Mouse (Mus musculus) MEL (cell line): ENCODE results near the gene Ppl. TPM values are rescaled to one million over a fixed set of nuclear protein-coding genes. Genes with fewer than 3 reads are reported as not detected.

ENCODE experiments used
- DNase-seq: peaks from one replicate; pipeline ENCODE4 v3.0.0; 2011; ENCODE audit warnings: low read depth, low spot score
- H3K27ac ChIP-seq: 2 replicates; pipeline ENCODE4 v1.5.1; 2012; ENCODE audit warnings: low read depth, mild to moderate bottlenecking, control low read depth, low read length, moderate library complexity; ENCODE audit not compliant: control insufficient read depth
- H3K27me3 ChIP-seq, 2 experiments: fragments of 150-350 bp in 1 of 2; sonication (generic) in 1 of 2; 2 replicates each; pipeline ENCODE4 v1.6.1; 2012; ENCODE audit warnings: low read length in 2 of 2, mild to moderate bottlenecking in 2 of 2, improper control_type of control experiment in 1 of 2, moderate library complexity in 1 of 2; ENCODE audit not compliant: insufficient read depth in 2 of 2, control insufficient read depth in 1 of 2
- H3K36me3 ChIP-seq, 2 experiments: 2 replicates each; pipeline ENCODE4 v1.6.1; 2012 to 2014; ENCODE audit warnings: low read length in 2 of 2, improper control_type of control experiment in 1 of 2, inconsistent platforms in 1 of 2, mild to moderate bottlenecking in 1 of 2; ENCODE audit not compliant: insufficient read depth in 2 of 2, control insufficient read depth in 1 of 2
- H3K4me1 ChIP-seq, 2 experiments: fragments of 150-350 bp in 1 of 2; sonication (generic) in 1 of 2; 2 replicates each; pipeline ENCODE4 v1.6.1; 2012; ENCODE audit warnings: low read length in 2 of 2, improper control_type of control experiment in 1 of 2, mild to moderate bottlenecking in 1 of 2; ENCODE audit not compliant: insufficient read depth in 2 of 2, control insufficient read depth in 1 of 2
- H3K4me3 ChIP-seq, 2 experiments: fragments of 150-350 bp in 1 of 2; sonication (generic) in 1 of 2; 2 replicates each; pipeline ENCODE4 v1.5.1; 2012; ENCODE audit warnings: low read depth in 2 of 2, low read length in 2 of 2, mild to moderate bottlenecking in 2 of 2, moderate library complexity in 2 of 2, control low read depth in 1 of 2, improper control_type of control experiment in 1 of 2; ENCODE audit not compliant: control insufficient read depth in 1 of 2, insufficient read depth in 1 of 2
- H3K79me2 ChIP-seq: 2 replicates; pipeline ENCODE4 v1.6.1; 2012; ENCODE audit warnings: mild to moderate bottlenecking, low read length, moderate library complexity; ENCODE audit not compliant: control insufficient read depth, poor library complexity, insufficient read depth
- H3K9ac ChIP-seq: 2 replicates; pipeline ENCODE4 v1.6.1; 2012; ENCODE audit warnings: low read depth, mild to moderate bottlenecking, control low read depth, low read length, moderate library complexity; ENCODE audit not compliant: control insufficient read depth, poor library complexity, severe bottlenecking
- H3K9me3 ChIP-seq: fragments of 150-350 bp; sonication (generic); replicated peaks from 2 replicates; pipeline ENCODE4 v1.6.1; 2012; ENCODE audit warnings: mild to moderate bottlenecking, low read length, improper control_type of control experiment, moderate library complexity; ENCODE audit not compliant: insufficient read depth
- CHD1 ChIP-seq: IDR thresholded peaks from 2 replicates; pipeline ENCODE4 v1.6.1; 2012; ENCODE audit warnings: low read depth, mild to moderate bottlenecking, inconsistent platforms, low read length, improper control_type of control experiment
- CHD2 ChIP-seq: IDR thresholded peaks from 2 replicates; pipeline ENCODE4 v1.6.1; 2011; ENCODE audit warnings: low read length, improper control_type of control experiment
- E2F4 ChIP-seq: IDR thresholded peaks from 2 replicates; pipeline ENCODE4 v1.6.1; 2011; ENCODE audit warnings: low read depth, low read length, improper control_type of control experiment, borderline replicate concordance
- ELF1 ChIP-seq: IDR thresholded peaks from 2 replicates; pipeline ENCODE4 v1.6.1; 2014; ENCODE audit warnings: low read depth, mild to moderate bottlenecking, inconsistent platforms, low read length, improper control_type of control experiment, moderate library complexity
- EP300 ChIP-seq, 2 experiments: IDR thresholded peaks; 2 replicates each; pipeline ENCODE4 v1.6.1; 2011; ENCODE audit warnings: improper control_type of control experiment in 2 of 2, low read length in 2 of 2, low read depth in 1 of 2, mild to moderate bottlenecking in 1 of 2
- ETS1 ChIP-seq: IDR thresholded peaks from 2 replicates; pipeline ENCODE4 v1.6.1; 2012; ENCODE audit warnings: low read depth, mild to moderate bottlenecking, inconsistent platforms, low read length, improper control_type of control experiment, moderate library complexity
- HCFC1 ChIP-seq: IDR thresholded peaks from 2 replicates; pipeline ENCODE4 v1.6.1; 2012; ENCODE audit warnings: low read depth, mild to moderate bottlenecking, inconsistent platforms, low read length, improper control_type of control experiment, moderate library complexity
- MAFK ChIP-seq: IDR thresholded peaks from 2 replicates; pipeline ENCODE4 v1.6.1; 2011; ENCODE audit warnings: low read depth, mild to moderate bottlenecking, low read length, improper control_type of control experiment, borderline replicate concordance
- MXI1 ChIP-seq: IDR thresholded peaks from 2 replicates; pipeline ENCODE4 v1.6.1; 2011; ENCODE audit warnings: mild to moderate bottlenecking, low read depth, low read length, improper control_type of control experiment
- MYC ChIP-seq: IDR thresholded peaks from 2 replicates; pipeline ENCODE4 v1.6.1; 2011; ENCODE audit warnings: low read depth, mild to moderate bottlenecking, low read length, improper control_type of control experiment, moderate library complexity
- NELFE ChIP-seq: IDR thresholded peaks from 2 replicates; pipeline ENCODE4 v1.6.1; 2011; ENCODE audit warnings: low read depth, low read length, improper control_type of control experiment
- RCOR1 ChIP-seq: IDR thresholded peaks from 2 replicates; pipeline ENCODE4 v1.6.1; 2012; ENCODE audit warnings: low read depth, mild to moderate bottlenecking, inconsistent platforms, low read length, improper control_type of control experiment
- SIN3A ChIP-seq: IDR thresholded peaks from 2 replicates; pipeline ENCODE4 v1.6.1; 2012; ENCODE audit warnings: low read length, improper control_type of control experiment, inconsistent platforms
- TCF12 ChIP-seq: IDR thresholded peaks from 2 replicates; pipeline ENCODE4 v1.6.1; 2014; ENCODE audit warnings: low read depth, mild to moderate bottlenecking, inconsistent platforms, low read length, improper control_type of control experiment, moderate library complexity
- UBTF ChIP-seq: IDR thresholded peaks from 2 replicates; pipeline ENCODE4 v1.6.1; 2012; ENCODE audit warnings: low read depth, mild to moderate bottlenecking, inconsistent platforms, low read length, improper control_type of control experiment, moderate library complexity, borderline replicate concordance; ENCODE audit not compliant: insufficient read depth
- USF2 ChIP-seq, 2 experiments: IDR thresholded peaks; 2 replicates each; pipeline ENCODE4 v1.6.1; 2011 to 2012; ENCODE audit warnings: improper control_type of control experiment in 2 of 2, low read length in 2 of 2, borderline replicate concordance in 1 of 2, inconsistent platforms in 1 of 2, low read depth in 1 of 2, mild to moderate bottlenecking in 1 of 2; ENCODE audit not compliant: insufficient read depth in 1 of 2
- polyA plus RNA-seq, 2 experiments: library from polyadenylated mRNA; stranded (reverse) in 1 of 2; unstranded in 1 of 2; fragments of >175 nt in 1 of 2; fragments of >200 nt in 1 of 2; gene quantifications; 2 replicates each; pipeline versions ENCODE4 v1.2.1 to v1.2.4; 2012; ENCODE audit warnings: low replicate concordance in 2 of 2, low read depth in 1 of 2; ENCODE audit not compliant: insufficient read length in 2 of 2, insufficient read depth in 1 of 2, missing spikeins in 1 of 2
- total RNA-seq: library from RNA; depleted of rRNA; stranded (reverse); fragments of 300-350 nt; gene quantifications from 2 replicates; pipeline ENCODE4 v1.2.3, GENCODE M21; 2012

Ppl gene
- total and polyA plus RNA-seq, 3 experiments = 0.01 TPM; not detected in 2

DNA sequence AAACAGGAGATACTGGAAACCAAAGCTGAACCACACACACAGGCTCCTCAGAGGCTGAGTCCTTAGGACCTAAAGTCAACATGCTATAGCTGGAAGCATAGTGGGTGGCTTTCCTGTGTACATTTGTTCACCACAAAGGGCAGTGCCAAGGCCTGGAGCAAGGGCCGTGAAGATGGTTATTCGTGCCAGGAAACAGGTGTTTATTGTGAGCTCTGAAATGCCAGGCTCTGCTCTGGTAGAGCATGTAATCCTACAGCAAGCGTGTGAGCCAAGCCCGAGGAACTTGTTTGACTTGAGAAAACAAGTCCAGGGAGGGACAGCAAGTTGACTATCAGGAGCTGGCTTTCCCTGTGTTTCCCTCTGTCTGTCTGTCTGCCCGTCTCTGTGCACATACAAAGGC lies 38.9 kb downstream of the Ppl start:
- TF ChIP-seq UBTF = no peak
- no peaks in the 10 kb centered on the region for H3K9me3 ChIP-seq
- H3K27ac ChIP-seq = no peak overlapping the region
- no peaks in the 10 kb centered on the region for H3K27me3 ChIP-seq
- H3K4me3 ChIP-seq = no peak overlapping the region
- DNase-seq = no peak
- no peaks in the 10 kb centered on the region for H3K79me2 ChIP-seq
- no peak overlapping the region for H3K9ac ChIP-seq
- no peaks in the 10 kb centered on the region for H3K4me1 ChIP-seq
- H3K36me3 ChIP-seq = no peaks in the 10 kb centered on the region

DNA sequence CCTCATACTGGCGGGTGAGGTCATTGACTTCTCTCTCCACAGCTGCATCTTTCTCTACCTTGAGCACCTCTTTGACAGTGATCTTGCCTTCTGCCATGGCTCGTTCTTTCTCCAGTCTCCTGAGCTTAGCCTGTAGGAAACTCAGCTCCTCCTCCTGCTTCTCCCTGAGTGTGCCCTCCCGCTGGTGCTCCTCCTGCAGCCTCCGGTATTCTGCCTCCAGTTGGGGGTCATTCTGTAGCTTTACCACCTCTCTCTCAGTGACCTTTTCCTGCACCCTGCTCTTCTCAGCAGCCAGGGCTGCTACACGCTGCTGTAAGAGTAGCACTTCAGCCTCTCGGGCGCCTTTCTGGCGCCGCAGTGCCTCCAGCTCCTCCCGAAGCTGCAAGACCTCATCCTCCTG lies 43.2 kb downstream of the Ppl start:
- Histone ChIP-seq H3K27ac (no peak overlapping the region), H3K79me2 (no peaks in the 10 kb centered on the region), H3K9me3 (no peaks in the 10 kb centered on the region), H3K4me3 (no peak overlapping the region), H3K4me1 (no peaks in the 10 kb centered on the region), H3K27me3 (no peaks in the 10 kb centered on the region), H3K36me3 (peaks cover 0 to 2% of the 10 kb centered on the region in 2 experiments; a peak in 1 of 4 replicates), H3K9ac (no peak overlapping the region)
- no peak for DNase-seq
- TF ChIP-seq MYC = no peak
- TF ChIP-seq USF2 (IDR thresholded peaks at IDR 0.05; ENCODE audit: borderline replicate concordance in 1 of 2, insufficient read depth in 1 of 2, low read depth in 1 of 2, low read length in 2 of 2) = no peak
- no peak for TF ChIP-seq CHD1
- TF ChIP-seq CHD2 = no peak

DNA sequence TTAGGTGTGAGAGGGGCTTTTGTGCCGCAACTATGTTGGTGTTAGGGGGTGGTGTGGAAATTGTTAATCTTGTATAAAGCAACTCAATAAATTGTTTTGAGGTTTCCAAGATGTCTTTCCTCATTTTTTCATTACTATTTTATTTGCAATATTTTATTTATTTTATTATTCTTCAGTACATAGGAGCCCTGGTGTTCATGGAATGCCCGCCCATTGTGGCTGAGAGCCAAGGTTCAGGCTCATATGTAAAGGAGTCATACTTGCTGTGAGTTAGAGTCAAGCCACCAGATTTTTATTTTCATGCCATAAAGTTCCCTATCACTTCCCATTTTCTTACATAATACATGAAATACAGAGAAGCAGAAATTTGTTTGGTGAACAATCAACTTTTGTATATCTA lies 46.0 kb downstream of the Ppl start:
- Histone ChIP-seq H3K9me3 (no peaks in the 10 kb centered on the region), H3K36me3 (peaks cover 0 to 4% of the 10 kb centered on the region in 2 experiments; a peak in 1 of 4 replicates), H3K4me1 (no peaks in the 10 kb centered on the region), H3K4me3 (no peak overlapping the region), H3K9ac (no peak overlapping the region), H3K27ac (no peak overlapping the region), H3K27me3 (no peaks in the 10 kb centered on the region), H3K79me2 (no peaks in the 10 kb centered on the region)
- no peak for TF ChIP-seq MAFK
- TF ChIP-seq TCF12 = no peak
- no peak for DNase-seq

DNA sequence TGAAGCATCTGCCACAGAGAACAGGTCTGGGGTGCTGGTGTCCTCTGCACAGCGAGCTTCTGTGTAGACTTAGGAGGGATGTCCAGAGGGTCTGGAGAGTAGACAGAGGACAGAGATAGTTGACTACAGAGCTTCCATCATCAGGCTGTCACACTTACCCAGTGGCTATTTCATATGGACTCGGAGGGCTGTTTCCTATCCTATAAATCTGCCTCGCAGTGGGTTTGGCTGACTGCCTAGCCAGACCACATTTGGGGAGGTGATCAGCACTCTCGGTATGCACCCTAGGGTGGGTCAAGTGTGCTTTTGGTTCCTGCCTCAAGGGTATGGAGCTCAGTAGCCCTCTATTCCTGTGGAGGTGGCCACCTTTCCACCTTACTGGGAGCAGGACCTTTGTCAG lies 47.0 kb downstream of the Ppl start:
- Histone ChIP-seq H3K4me1 (no peaks in the 10 kb centered on the region), H3K27me3 (no peaks in the 10 kb centered on the region), H3K9ac (no peak overlapping the region), H3K27ac (no peak overlapping the region), H3K79me2 (no peaks in the 10 kb centered on the region), H3K9me3 (no peaks in the 10 kb centered on the region), H3K36me3 (peaks cover 0 to 4% of the 10 kb centered on the region in 2 experiments; a peak in 1 of 4 replicates), H3K4me3 (no peak overlapping the region)
- DNase-seq = no peak
- TF ChIP-seq RCOR1 (no peak), ETS1 (no peak), SIN3A (no peak), HCFC1 (no peak), MXI1 (no peak), E2F4 (no peak), NELFE (no peak), ELF1 (no peak), MYC (no peak), TCF12 (no peak), MAFK (no peak), EP300 (IDR thresholded peaks at IDR 0.05; ENCODE audit: low read depth in 1 of 2, low read length in 2 of 2) (no peak)
